Mouse (Mus musculus): Measurements from ENCODE around the gene Mcl1. TPM values are rescaled to one million over a fixed set of nuclear protein-coding genes. Genes with fewer than 3 reads are reported as not detected.

The Mcl1 gene
- total RNA-seq (2023; ENCODE audit: inconsistent age) = 360 to 419 TPM (median 383 TPM) in 4 replicates

GRCm38 (mm10) chr3:95658236-95658867, at the start of gene Mcl1:
Gene Mcl1 (plus strand): TSS chr3:95658788.

GRCm38 (mm10) chr3:95624628-95625503, 33.7 kb upstream of the Mcl1 start, which contains the start of gene Ensa:
Gene Ensa (plus strand): TSS chr3:95624993.

GRCm38 (mm10) chr3:95687524-95688421, 29.2 kb downstream of the Mcl1 start, which contains the start of gene Adamtsl4:
Gene Adamtsl4 (minus strand): TSS chr3:95687917.

Other genes starting within 250 kb of the Mcl1 start
- 79.2 to 85.4 TPM (median 82.6 TPM) in 4 replicates for gene Arnt, start 224.4 kb upstream of the Mcl1 start, total RNA-seq (2023; ENCODE audit: inconsistent age)
- gene Ctsk, start 159.5 kb upstream of the Mcl1 start, total RNA-seq (2023; ENCODE audit: inconsistent age) = 1.4 to 2.4 TPM (median 2.0 TPM) in 4 replicates
- 450 to 511 TPM (median 488 TPM) in 4 replicates for gene Ctss, start 132.0 kb upstream of the Mcl1 start, total RNA-seq (2023; ENCODE audit: inconsistent age)
- not detected in 4 replicates for gene Hormad1, start 99.1 kb upstream of the Mcl1 start, total RNA-seq (2023; ENCODE audit: inconsistent age)
- gene Golph3l, start 69.9 kb upstream of the Mcl1 start, total RNA-seq (2023; ENCODE audit: inconsistent age) = 25.8 to 31.8 TPM (median 27.8 TPM) in 4 replicates
- gene Ensa, start 33.8 kb upstream of the Mcl1 start, total RNA-seq (2023; ENCODE audit: inconsistent age) = 116 to 120 TPM (median 118 TPM) in 4 replicates
- gene Adamtsl4, start 29.1 kb downstream of the Mcl1 start, total RNA-seq (2023; ENCODE audit: inconsistent age) = 10.1 to 18.8 TPM (median 14.3 TPM) in 4 replicates
- gene Ecm1, start 80.8 kb downstream of the Mcl1 start, total RNA-seq (2023; ENCODE audit: inconsistent age) = 8.9 to 11.2 TPM (median 9.7 TPM) in 4 replicates
- 84.3 to 86.3 TPM (median 84.9 TPM) in 4 replicates for gene Tars2, start 101.4 kb downstream of the Mcl1 start, total RNA-seq (2023; ENCODE audit: inconsistent age)
- 93.2 to 115 TPM (median 103 TPM) in 4 replicates for gene Rprd2, start 160.1 kb downstream of the Mcl1 start, total RNA-seq (2023; ENCODE audit: inconsistent age)
- gene Prpf3, start 197.1 kb downstream of the Mcl1 start, total RNA-seq (2023; ENCODE audit: inconsistent age) = 89.6 to 102 TPM (median 98.9 TPM) in 4 replicates
- gene Mrps21, start 212.7 kb downstream of the Mcl1 start, total RNA-seq (2023; ENCODE audit: inconsistent age) = 103 to 115 TPM (median 109 TPM) in 4 replicates
- gene Ciart, start 223.5 kb downstream of the Mcl1 start, total RNA-seq (2023; ENCODE audit: inconsistent age) = 219 to 247 TPM (median 225 TPM) in 4 replicates
- gene BC028528, start 233.2 kb downstream of the Mcl1 start, total RNA-seq (2023; ENCODE audit: inconsistent age) = 51.8 to 76.7 TPM (median 72.8 TPM) in 4 replicates
- gene Aph1a, start 235.2 kb downstream of the Mcl1 start, total RNA-seq (2023; ENCODE audit: inconsistent age) = 44.8 to 57.9 TPM (median 54.3 TPM) in 4 replicates
- not detected in 4 replicates for gene Car14, start 245.9 kb downstream of the Mcl1 start, total RNA-seq (2023; ENCODE audit: inconsistent age)